Mouse (Mus musculus) small intestine, adult 2 months (tissue): ENCODE data around the gene Rara. TPM values are rescaled to one million over a fixed set of nuclear protein-coding genes. Genes with fewer than 3 reads are reported as not detected.

Experiments
- H3K27ac ChIP-seq: fragments of 200-500 bp; 2 replicates; pipeline ENCODE4 v1.5.1; 2012; ENCODE audit warnings: low read depth, low read length, control low read depth, inconsistent platforms; ENCODE audit not compliant: insufficient read depth
- H3K27me3 ChIP-seq: fragments of 200-500 bp; 2 replicates; pipeline ENCODE4 v1.6.1; 2012; ENCODE audit warnings: mild to moderate bottlenecking, moderate library complexity, low read length, inconsistent platforms; ENCODE audit not compliant: control insufficient read depth, insufficient read depth
- H3K36me3 ChIP-seq: fragments of 200-500 bp; 2 replicates; pipeline ENCODE4 v1.6.1; 2012; ENCODE audit warnings: mild to moderate bottlenecking, low read length, control low read depth, inconsistent platforms; ENCODE audit not compliant: control insufficient read depth, insufficient read depth
- H3K4me1 ChIP-seq: fragments of 200-500 bp; 2 replicates; pipeline ENCODE4 v1.6.1; 2012; ENCODE audit warnings: low read length, inconsistent platforms, mixed read lengths; ENCODE audit not compliant: control insufficient read depth, insufficient read depth, insufficient read length
- H3K4me3 ChIP-seq: fragments of 200-500 bp; 2 replicates; pipeline ENCODE4 v1.5.1; 2012; ENCODE audit warnings: low read depth, mild to moderate bottlenecking, control low read depth, inconsistent platforms, low read length, moderate library complexity
- CTCF ChIP-seq: fragments of 200-500 bp; IDR thresholded peaks from 2 replicates; pipeline ENCODE4 v1.5.1; 2012; ENCODE audit warnings: low read depth, mild to moderate bottlenecking, control low read depth, inconsistent platforms, low read length, moderate library complexity, mixed read lengths; ENCODE audit not compliant: insufficient replicate concordance, insufficient read length; ENCODE audit errors: extremely low read depth
- POLR2A ChIP-seq: fragments of 200-500 bp; IDR thresholded peaks from 2 replicates; pipeline ENCODE4 v1.6.1; 2012; ENCODE audit warnings: low read depth, mild to moderate bottlenecking, control low read depth, inconsistent platforms, low read length, moderate library complexity
- WGBS: fragments of 180-500 bp; shearing (Covaris S2); methylation state at CpG from one replicate; pipeline ENCODE4 v1.1.7; 2018; 5-methylcytosine and 5-hydroxymethylcytosine counted together
- polyA plus RNA-seq: library from polyadenylated mRNA; depleted of rRNA; stranded (reverse); fragments of >200 nt; gene quantifications from 2 replicates; pipeline ENCODE4 v1.2.3, GENCODE M21; 2012; rRNA removed

The Rara gene
- polyA plus RNA-seq, 1 experiment: 56.3 TPM

DNA sequence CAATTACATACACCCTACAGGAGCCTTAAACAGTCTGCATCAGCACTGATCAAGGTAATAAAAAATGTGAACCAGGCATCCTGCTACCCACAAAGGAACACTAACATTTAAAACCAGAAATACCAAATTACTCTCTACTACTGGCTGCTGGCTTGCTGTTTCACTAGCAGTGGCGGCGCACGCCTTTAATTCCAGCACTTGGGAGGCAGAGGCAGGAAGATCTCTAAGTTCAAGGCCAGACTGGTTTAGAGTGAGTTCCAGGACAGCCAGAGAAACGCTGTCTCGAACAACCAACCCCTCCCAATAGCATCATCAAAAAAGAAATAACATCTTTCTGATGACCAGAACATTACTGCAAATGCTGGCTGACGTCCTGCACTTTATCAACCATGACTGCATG lies 92.2 kb downstream of the Rara start:
- WGBS: 95% methylated on average over 6 of the region's 6 CpGs
- Histone ChIP-seq H3K27ac (no peak overlapping the region), H3K36me3 (peaks cover 12% of the 10 kb centered on the region), H3K4me3 (no peak overlapping the region), H3K4me1 (no peaks in the 10 kb centered on the region), H3K27me3 (no peaks in the 10 kb centered on the region)
- TF ChIP-seq CTCF (no peak), POLR2A (no peak)

DNA sequence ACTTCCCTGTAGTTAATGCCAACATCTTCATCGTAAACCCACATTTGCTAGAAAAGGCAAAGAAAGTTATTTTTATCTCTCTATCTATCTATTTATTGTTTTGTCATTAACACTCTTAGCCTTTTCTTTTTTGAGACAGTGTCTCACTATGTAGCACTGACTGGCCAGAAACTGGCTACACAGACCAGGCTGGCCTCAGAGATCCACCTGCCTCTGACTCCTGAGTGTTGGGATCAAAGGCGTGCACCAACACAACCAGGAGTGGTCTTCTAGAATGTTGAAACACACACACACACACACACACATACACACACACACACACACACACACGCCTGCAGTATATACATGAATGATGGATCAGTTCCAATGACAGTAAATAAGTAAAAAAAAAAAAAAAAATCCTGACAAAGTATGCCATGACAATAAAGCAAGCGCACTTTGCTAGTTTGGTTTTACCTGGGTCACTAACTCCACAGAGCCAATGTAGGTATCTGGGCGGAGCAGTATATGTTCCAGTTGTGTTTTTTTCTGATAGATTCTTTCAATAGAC lies 94.8 kb downstream of the Rara start:
- H3K4me3 ChIP-seq: peak overlapping the region; percentile 31
- 29% methylated on average over 5 of the region's 5 CpGs for WGBS
- H3K27ac ChIP-seq: no peak overlapping the region
- no peaks in the 10 kb centered on the region for H3K4me1 ChIP-seq
- TF ChIP-seq POLR2A: no peak
- no peak for TF ChIP-seq CTCF
- peaks cover 5% of the 10 kb centered on the region; the same call in 1 of the 2 replicates for H3K36me3 ChIP-seq
- no peaks in the 10 kb centered on the region for H3K27me3 ChIP-seq

DNA sequence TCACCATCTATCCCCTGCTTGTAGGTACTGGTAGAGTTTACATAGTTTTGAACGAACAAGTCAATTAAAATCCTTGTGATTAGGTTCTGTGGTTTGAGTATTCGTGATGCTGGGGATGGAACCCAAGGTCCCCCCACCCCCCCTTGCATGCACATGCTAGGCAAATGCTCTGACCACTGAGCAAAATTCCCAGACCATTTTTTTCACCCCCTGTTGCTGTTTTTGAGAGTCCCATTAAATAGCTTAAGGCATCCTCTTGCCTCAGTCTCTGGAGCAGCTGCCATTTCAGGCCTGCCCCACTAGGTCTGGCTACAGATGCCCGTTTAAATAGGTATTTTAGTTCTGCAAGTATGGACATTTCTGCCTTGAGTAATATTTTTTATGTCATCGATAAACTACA lies 95.5 kb downstream of the Rara start:
- no peaks in the 10 kb centered on the region for H3K4me1 ChIP-seq
- peak overlapping the region; percentile 74 for H3K4me3 ChIP-seq
- no peak overlapping the region for H3K27ac ChIP-seq
- no peaks in the 10 kb centered on the region for H3K27me3 ChIP-seq
- WGBS: 3% methylated on average over 4 of the region's 4 CpGs
- TF ChIP-seq CTCF (no peak), POLR2A (no peak)
- H3K36me3 ChIP-seq: peaks cover 3% of the 10 kb centered on the region; the same call in 1 of the 2 replicates

DNA sequence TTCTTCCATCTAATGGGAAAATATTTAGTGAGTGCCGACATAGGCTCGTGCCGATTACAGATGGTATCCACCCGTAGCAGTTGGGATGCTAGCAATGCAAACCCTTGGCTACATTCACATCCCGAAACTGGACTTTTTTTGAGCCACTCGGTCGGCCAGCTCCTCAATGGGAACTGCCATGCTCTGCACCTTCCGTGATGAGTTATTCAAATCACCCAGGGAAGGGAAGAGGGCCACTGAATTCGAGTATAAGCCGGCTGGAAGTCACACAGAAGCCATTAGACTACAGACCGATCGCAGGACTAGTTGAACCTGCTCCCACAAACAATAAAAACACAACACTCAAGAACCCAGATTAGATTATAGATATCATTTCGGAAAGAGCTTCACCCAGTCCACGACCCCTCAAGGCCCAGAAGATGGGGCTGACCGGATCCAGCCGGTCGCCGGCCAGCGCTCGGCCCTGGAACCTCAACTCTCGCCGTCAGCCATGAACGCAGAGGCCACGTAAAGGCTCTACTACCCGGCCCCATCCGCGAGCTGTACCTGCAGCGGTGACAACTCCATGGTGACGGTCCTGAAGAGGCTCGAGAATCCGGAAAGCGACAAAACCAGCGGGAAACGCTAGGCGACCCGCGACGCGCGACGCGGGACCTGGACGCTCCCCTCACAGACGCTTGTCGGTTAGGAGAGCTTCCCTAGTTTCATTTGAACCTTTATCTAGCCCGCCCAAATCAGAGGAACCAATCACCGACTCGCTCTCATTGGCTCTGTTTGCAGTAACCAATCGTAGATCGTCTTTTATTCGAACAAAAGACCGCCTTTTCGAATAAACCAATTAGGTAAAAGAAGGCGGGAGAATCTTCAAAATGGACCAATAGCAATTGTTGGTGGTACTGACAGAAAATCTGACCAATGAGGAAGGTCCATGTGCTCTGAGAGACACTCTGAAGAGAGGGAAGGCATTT lies 96.2 kb downstream of the Rara start, which contains the start of gene Top2a:
Gene Top2a (minus strand): TSS at position 690 of the 968 bp plus-strand sequence.
- TF ChIP-seq POLR2A (peak; percentile 52; the same call in 1 of the 2 replicates), CTCF (no peak)
- peak within 1 kb of the TSS; percentile 74 for H3K4me3 ChIP-seq
- no peak within 1 kb of the TSS for H3K27ac ChIP-seq
- no peaks in the 10 kb centered on the region for H3K4me1 ChIP-seq
- whole genome bisulfite sequencing: under 1% methylated on average over 54 of the region's 54 CpGs
- H3K27me3 ChIP-seq: no peaks in the 10 kb centered on the region
- H3K36me3 ChIP-seq: peaks cover 3% of the 10 kb centered on the region; the same call in 1 of the 2 replicates

Other genes starting within 250 kb of the Rara start
- gene Psmd3, start 245.3 kb upstream of the Rara start, polyA plus RNA-seq: 86.4 and 139 TPM in 2 replicates
- gene Csf3, start 226.6 kb upstream of the Rara start, polyA plus RNA-seq: 0.10 TPM in 1 of 2 replicates, not detected in the other
- 23.8 and 49.5 TPM in 2 replicates for gene Med24, start 198.4 kb upstream of the Rara start, polyA plus RNA-seq
- 46.5 and 128 TPM in 2 replicates for gene Thra, start 187.2 kb upstream of the Rara start, polyA plus RNA-seq
- 59.8 and 206 TPM in 2 replicates for gene Nr1d1, start 152.5 kb upstream of the Rara start, polyA plus RNA-seq
- gene Msl1, start 132.3 kb upstream of the Rara start, polyA plus RNA-seq: 19.8 and 38.5 TPM in 2 replicates
- 11.7 and 22.0 TPM in 2 replicates for gene Casc3, start 122.9 kb upstream of the Rara start, polyA plus RNA-seq
- gene Rapgefl1, start 91.0 kb upstream of the Rara start, polyA plus RNA-seq: 11.4 and 47.6 TPM in 2 replicates
- gene Wipf2, start 64.2 kb upstream of the Rara start, polyA plus RNA-seq: 11.4 and 27.3 TPM in 2 replicates
- gene Cdc6, start 20.0 kb upstream of the Rara start, polyA plus RNA-seq: 0.37 and 0.65 TPM in 2 replicates
- gene Gjd3, start 55.2 kb downstream of the Rara start, polyA plus RNA-seq: 3.6 and 5.8 TPM in 2 replicates
- 1.7 and 5.8 TPM in 2 replicates for gene Top2a, start 96.4 kb downstream of the Rara start, polyA plus RNA-seq
- gene Igfbp4, start 113.4 kb downstream of the Rara start, polyA plus RNA-seq: 71.6 and 78.1 TPM in 2 replicates
- 4.8 and 47.8 TPM in 2 replicates for gene Tns4, start 161.5 kb downstream of the Rara start, polyA plus RNA-seq
- gene Ccr7, start 227.3 kb downstream of the Rara start, polyA plus RNA-seq: 2.5 and 4.1 TPM in 2 replicates